Comparison of ENCODE assay signal across 15 mouse cellular contexts in genomic region chr17:3932071-3932470, GRCm38 (mm10).
DNase-seq lines count a peak whose midpoint lies in the region; ATAC-seq and TF ChIP-seq lines count a peak whose summit lies in the region.
"Had no signal": no experiment of that assay in that cellular context is flagged by ENCODE, and none has a peak within 500 bp of the region (broad histone marks: within the 10 kb centered on the region; RNA-seq: fewer than 3 reads in every experiment).

No protein-coding gene starts in this region.

- no peak overlapping the region for H3K27ac ChIP-seq in hindbrain, embryonic 11.5 days (ENCODE audit: low read depth, low read length)
- no peak overlapping the region for H3K27ac ChIP-seq in hindbrain, embryonic 16.5 days (ENCODE audit: low read depth, low read length)
- H3K27ac ChIP-seq in lung, embryonic 14.5 days (ENCODE audit: low read depth): no peak overlapping the region
- no peak overlapping the region for H3K27ac ChIP-seq in CH12.LX (ENCODE audit: insufficient read depth, low read depth)
- H3K27ac ChIP-seq: embryonic facial prominence, embryonic 13.5 days had no signal

- ATAC-seq in hindbrain, embryonic 11.5 days (ENCODE audit: low FRiP score): no peak
- ATAC-seq in hindbrain, embryonic 16.5 days: no peak
- no peak for ATAC-seq in lung, embryonic 14.5 days (ENCODE audit: insufficient read depth)
- ATAC-seq: forebrain, embryonic 16.5 days; liver, postnatal 0 days; midbrain, embryonic 16.5 days had no signal

- H3K4me1 ChIP-seq in hindbrain, embryonic 11.5 days (replicated peaks; ENCODE audit: control insufficient read depth, insufficient read depth, low read length): no peaks in the 10 kb centered on the region
- no peaks in the 10 kb centered on the region for H3K4me1 ChIP-seq in hindbrain, embryonic 16.5 days (ENCODE audit: control insufficient read depth, insufficient read depth, low read depth, low read length)
- no peaks in the 10 kb centered on the region for H3K4me1 ChIP-seq in lung, embryonic 14.5 days (ENCODE audit: insufficient read depth)
- no peaks in the 10 kb centered on the region for H3K4me1 ChIP-seq in CH12.LX (ENCODE audit: control insufficient read depth in 1 of 2, insufficient read depth in 2 of 2)
- H3K4me1 ChIP-seq: embryonic facial prominence, embryonic 13.5 days had no signal

- dilution Hi-C loops in CH12.LX (cut with MboI; ENCODE audit: extremely low pct_ligation_motif_present, extremely low pct_unique_long_range_greater_than_20kb, low sequenced_read_pairs): no loop called here

- no peak for TF ChIP-seq CTCF in lung, embryonic 14.5 days (IDR thresholded peaks at IDR 0.05; ENCODE audit: low read depth)
- TF ChIP-seq CTCF in CH12.LX (conservative IDR thresholded peaks at IDR 0.05 in 1 of 2, IDR thresholded peaks at IDR 0.05 in 1 of 2; ENCODE audit: low read depth in 2 of 2, low read length in 2 of 2): peak in 1 of 2 experiments; percentile 50; a peak in 2 of 4 replicates

- no peak for TF ChIP-seq EP300 in CH12.LX (IDR thresholded peaks at IDR 0.05; ENCODE audit: low read length)

- H3K79me2 ChIP-seq in CH12.LX (replicated peaks; ENCODE audit: control insufficient read depth, extremely low read depth, insufficient read depth, poor library complexity, severe bottlenecking): no peaks in the 10 kb centered on the region

- no peak overlapping the region for H3K4me2 ChIP-seq in hindbrain, embryonic 11.5 days (replicated peaks; ENCODE audit: low read depth, low read length)
- H3K4me2 ChIP-seq in hindbrain, embryonic 16.5 days (ENCODE audit: low read length): no peak overlapping the region
- no peak overlapping the region for H3K4me2 ChIP-seq in lung, embryonic 14.5 days
- no peak overlapping the region for H3K4me2 ChIP-seq in CH12.LX (ENCODE audit: insufficient read depth, low read depth, poor library complexity, severe bottlenecking)
- H3K4me2 ChIP-seq: embryonic facial prominence, embryonic 13.5 days had no signal

- TF ChIP-seq RAD21 in CH12.LX (IDR thresholded peaks at IDR 0.05; ENCODE audit: low read depth, low read length): peak; percentile 16

- TF ChIP-seq POLR2A in CH12.LX (IDR thresholded peaks at IDR 0.05; ENCODE audit: low read depth, low read length): no peak

- no peak overlapping the region for H3K4me3 ChIP-seq in hindbrain, embryonic 11.5 days (ENCODE audit: low read depth, low read length)
- no peak overlapping the region for H3K4me3 ChIP-seq in hindbrain, embryonic 16.5 days (ENCODE audit: low read length)
- no peak overlapping the region for H3K4me3 ChIP-seq in lung, embryonic 14.5 days (ENCODE audit: low read depth, low read length)
- H3K4me3 ChIP-seq in CH12.LX (replicated peaks in 1 of 3; ENCODE audit: low read depth in 2 of 3, low read length in 2 of 3, poor library complexity in 1 of 3): no peak overlapping the region
- H3K4me3 ChIP-seq: embryonic facial prominence, embryonic 13.5 days had no signal

- H3K9me3 ChIP-seq in hindbrain, embryonic 11.5 days (ENCODE audit: control insufficient read depth, low read length): no peaks in the 10 kb centered on the region
- H3K9me3 ChIP-seq in hindbrain, embryonic 16.5 days (ENCODE audit: control insufficient read depth, low read length): no peaks in the 10 kb centered on the region
- H3K9me3 ChIP-seq in lung, embryonic 14.5 days (ENCODE audit: low read depth, low read length): no peaks in the 10 kb centered on the region
- H3K9me3 ChIP-seq in CH12.LX (replicated peaks; ENCODE audit: low read length): no peaks in the 10 kb centered on the region
- H3K9me3 ChIP-seq: embryonic facial prominence, embryonic 13.5 days had no signal

- in situ Hi-C loops in CH12.LX (cut with MboI; ENCODE audit: low pct_ligation_motif_present, low pct_unique_long_range_greater_than_20kb, low sequenced_read_pairs): no loop called here

- no peaks in the 10 kb centered on the region for H3K36me3 ChIP-seq in hindbrain, embryonic 11.5 days (ENCODE audit: control insufficient read depth, insufficient read depth, low read length)
- H3K36me3 ChIP-seq in hindbrain, embryonic 16.5 days (ENCODE audit: control insufficient read depth, insufficient read depth, low read length): no peaks in the 10 kb centered on the region
- no peaks in the 10 kb centered on the region for H3K36me3 ChIP-seq in lung, embryonic 14.5 days (ENCODE audit: insufficient read depth)
- no peaks in the 10 kb centered on the region for H3K36me3 ChIP-seq in CH12.LX (replicated peaks in 1 of 2; ENCODE audit: control insufficient read depth in 1 of 2, insufficient read depth in 1 of 2, low read length in 1 of 2)
- H3K36me3 ChIP-seq: embryonic facial prominence, embryonic 13.5 days had no signal

- no peaks in the 10 kb centered on the region for H3K27me3 ChIP-seq in hindbrain, embryonic 11.5 days (ENCODE audit: control insufficient read depth, insufficient read depth, low read length)
- no peaks in the 10 kb centered on the region for H3K27me3 ChIP-seq in hindbrain, embryonic 16.5 days (replicated peaks; ENCODE audit: control insufficient read depth, insufficient read depth, low read length)
- no peaks in the 10 kb centered on the region for H3K27me3 ChIP-seq in lung, embryonic 14.5 days (ENCODE audit: insufficient read depth, low read length)
- no peaks in the 10 kb centered on the region for H3K27me3 ChIP-seq in CH12.LX (replicated peaks)
- H3K27me3 ChIP-seq: embryonic facial prominence, embryonic 13.5 days had no signal

- peak; percentile 16 for DNase-seq in hindbrain, embryonic 11.5 days (ENCODE audit: low spot score)
- DNase-seq in lung, embryonic 14.5 days: peak; percentile 12
- DNase-seq in lung, postnatal 4 days: no peak
- peak; percentile 13 for DNase-seq in CH12.LX (ENCODE audit: extremely low read depth)
- DNase-seq in ZHBTc4 (ENCODE audit: low read depth, low spot score): peak; percentile 11
- DNase-seq in liver: no peak
- no peak for DNase-seq in thymus, postnatal 10 days (ENCODE audit: low spot score in 2 of 2)
- DNase-seq: cerebellum, adult 2 months; heart, postnatal 14 days; kidney, adult 18-20 months; liver, postnatal 0 days had no signal

- WGBS in hindbrain, embryonic 11.5 days: 81% methylated on average over 5 of the region's 5 CpGs
- WGBS in hindbrain, embryonic 16.5 days: 77% methylated on average over 5 of the region's 5 CpGs
- WGBS in lung, embryonic 14.5 days: 73% methylated on average over 5 of the region's 5 CpGs

- no peak overlapping the region for H3K9ac ChIP-seq in hindbrain, embryonic 11.5 days (ENCODE audit: low read depth, low read length)
- no peak overlapping the region for H3K9ac ChIP-seq in hindbrain, embryonic 16.5 days (ENCODE audit: low read depth, low read length)
- no peak overlapping the region for H3K9ac ChIP-seq in lung, embryonic 14.5 days
- no peak overlapping the region for H3K9ac ChIP-seq in CH12.LX (ENCODE audit: insufficient read depth, low read depth)
- H3K9ac ChIP-seq: embryonic facial prominence, embryonic 13.5 days; liver, postnatal 0 days had no signal

TF ChIP-seq in CH12.LX, 34 proteins besides CTCF, POLR2A, EP300 and RAD21:
- TF ChIP-seq SMC3 (IDR thresholded peaks at IDR 0.05; ENCODE audit: low read depth, low read length): peak; percentile 18
- TF ChIP-seq POLR2AphosphoS2 (IDR thresholded peaks at IDR 0.05; ENCODE audit: low read depth, low read length): no peak
TF ChIP-seq in CH12.LX: peak in this region for 1.

Comparison
In these comparisons a context has a peak if more than half of its experiments do, and no peak if none do; other contexts are left out.
1. DNase-seq: peak in hindbrain, embryonic 11.5 days (single experiment), lung, embryonic 14.5 days (single experiment), CH12.LX (single experiment) and ZHBTc4 (single experiment); none in lung, postnatal 4 days (0 of 2), liver (single experiment) and thymus, postnatal 10 days (0 of 2).